23 mouse cellular contexts compared by ENCODE assay signal in genomic region chr6:7313496-7313895, GRCm38 (mm10).
"Had no signal": no experiment of that assay in that cellular context is flagged by ENCODE, and none has a peak within 500 bp of the region (broad histone marks: within the 10 kb centered on the region; RNA-seq: fewer than 3 reads in every experiment).

No protein-coding gene starts in this region.

- H3K36me3 ChIP-seq: intestine, embryonic 15.5 days; limb, embryonic 10.5 days; limb, embryonic 13.5 days; liver, embryonic 12.5 days; liver, embryonic 15.5 days; lung, embryonic 15.5 days; midbrain, embryonic 10.5 days; midbrain, embryonic 13.5 days; neural tube, embryonic 13.5 days had no signal

- H3K4me3 ChIP-seq: intestine, embryonic 15.5 days; limb, embryonic 10.5 days; limb, embryonic 13.5 days; liver, embryonic 12.5 days; liver, embryonic 15.5 days; lung, embryonic 15.5 days; megakaryocyte, embryonic 14.5 days; midbrain, embryonic 10.5 days; midbrain, embryonic 13.5 days; myocyte; neural tube, embryonic 13.5 days had no signal

- H3K9me3 ChIP-seq: intestine, embryonic 15.5 days; limb, embryonic 10.5 days; limb, embryonic 13.5 days; liver, embryonic 12.5 days; liver, embryonic 15.5 days; lung, embryonic 15.5 days; midbrain, embryonic 10.5 days; midbrain, embryonic 13.5 days; neural tube, embryonic 13.5 days had no signal

- ATAC-seq: intestine, embryonic 15.5 days; liver, embryonic 12.5 days; midbrain, embryonic 13.5 days; midbrain, embryonic 16.5 days had no signal

- H3K4me1 ChIP-seq: intestine, embryonic 15.5 days; limb, embryonic 10.5 days; limb, embryonic 13.5 days; liver, embryonic 12.5 days; liver, embryonic 15.5 days; lung, embryonic 15.5 days; megakaryocyte, embryonic 14.5 days; midbrain, embryonic 10.5 days; midbrain, embryonic 13.5 days; neural tube, embryonic 13.5 days had no signal

- H3K27ac ChIP-seq: intestine, embryonic 15.5 days; kidney, postnatal 0 days; limb, embryonic 10.5 days; limb, embryonic 13.5 days; liver, embryonic 12.5 days; liver, embryonic 15.5 days; lung, embryonic 15.5 days; midbrain, embryonic 10.5 days; midbrain, embryonic 13.5 days; neural tube, embryonic 13.5 days; stomach, postnatal 0 days had no signal

- DNase-seq: liver; lung, adult 18-20 months; lung, postnatal 10 days; lung, postnatal 36 days; retina, postnatal 1 day; right cerebral cortex, postnatal 4 days; thymus, adult 2 months; thymus, postnatal 14 days; thymus, postnatal 4 days had no signal

- H3K27me3 ChIP-seq: intestine, embryonic 15.5 days; limb, embryonic 13.5 days; liver, embryonic 12.5 days; liver, embryonic 15.5 days; lung, embryonic 15.5 days; megakaryocyte, embryonic 14.5 days; midbrain, embryonic 13.5 days; neural tube, embryonic 13.5 days had no signal

- H3K9ac ChIP-seq: intestine, embryonic 15.5 days; limb, embryonic 13.5 days; liver, embryonic 12.5 days; liver, embryonic 15.5 days; lung, embryonic 15.5 days; midbrain, embryonic 13.5 days; neural tube, embryonic 13.5 days had no signal

- H3K4me2 ChIP-seq: intestine, embryonic 15.5 days; limb, embryonic 13.5 days; liver, embryonic 12.5 days; liver, embryonic 15.5 days; lung, embryonic 15.5 days; midbrain, embryonic 13.5 days; neural tube, embryonic 13.5 days had no signal
